Mouse (Mus musculus) spleen, postnatal 10 days (tissue): Measurements from ENCODE around the gene Tmem256.

Source experiments
- DNase-seq, 2 experiments: peaks; one replicate each; pipeline ENCODE4 v3.0.0; 2021 to 2022; ENCODE audit warnings: low spot score in 2 of 2

Tmem256 gene

GRCm38 (mm10) chr11:69837952-69838713 lies at the start of gene Tmem256:
Gene Tmem256, plus strand, starts transcription at chr11:69838514.
- DNase-seq = peak; percentile 93 to 95

DNA sequence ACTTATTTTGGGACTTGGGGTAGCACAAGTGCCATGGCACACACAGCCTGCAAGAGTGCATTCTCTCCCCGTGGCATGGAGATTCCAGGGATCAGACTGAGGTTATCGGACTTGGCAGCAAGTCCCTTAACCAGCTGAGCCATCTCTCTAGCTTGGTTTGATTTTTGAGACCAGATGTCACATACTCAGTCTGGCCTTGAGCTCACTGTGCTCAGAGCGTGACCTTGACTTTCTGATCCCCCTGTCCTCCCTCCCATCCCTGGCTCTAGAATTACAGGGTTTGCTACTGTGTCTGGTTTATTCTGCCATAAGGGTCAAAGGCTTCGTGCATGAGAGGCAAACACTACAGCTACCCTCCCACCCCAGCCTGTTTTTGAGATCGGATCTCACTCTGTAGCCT lies 48.9 kb upstream of the Tmem256 start:
- DNase-seq = no peak

DNA sequence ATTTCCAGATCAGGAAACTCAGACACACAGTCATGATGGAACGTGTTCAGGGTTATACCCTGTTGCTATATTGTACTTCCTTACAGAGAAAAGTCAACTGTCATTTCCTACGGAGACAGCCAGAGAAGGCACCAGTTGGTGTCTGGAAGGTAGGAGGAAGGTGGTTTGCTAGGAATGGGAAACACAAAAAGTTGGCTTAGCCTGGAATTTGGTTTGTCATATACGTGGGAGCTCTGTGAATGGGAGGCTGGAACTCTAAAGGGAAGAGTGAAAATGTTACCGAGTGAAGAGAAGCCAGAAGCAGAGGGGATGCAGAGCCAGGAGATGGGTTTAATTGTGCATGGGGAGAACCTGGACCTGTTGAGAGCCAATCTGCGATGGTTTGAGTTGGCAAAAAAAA lies 46.9 kb upstream of the Tmem256 start:
- DNase-seq = no peak

- DNase-seq = no peak
These were observed 44.9 kb upstream of the Tmem256 start for GRCm38 (mm10) chr11:69793429-69793828.

GRCm38 (mm10) chr11:69795168-69795982 lies 42.9 kb upstream of the Tmem256 start, which contains the start of gene Chrnb1:
Gene Chrnb1, minus strand, starts transcription at chr11:69795943.
- peak; percentile 84 to 96 for DNase-seq

DNA sequence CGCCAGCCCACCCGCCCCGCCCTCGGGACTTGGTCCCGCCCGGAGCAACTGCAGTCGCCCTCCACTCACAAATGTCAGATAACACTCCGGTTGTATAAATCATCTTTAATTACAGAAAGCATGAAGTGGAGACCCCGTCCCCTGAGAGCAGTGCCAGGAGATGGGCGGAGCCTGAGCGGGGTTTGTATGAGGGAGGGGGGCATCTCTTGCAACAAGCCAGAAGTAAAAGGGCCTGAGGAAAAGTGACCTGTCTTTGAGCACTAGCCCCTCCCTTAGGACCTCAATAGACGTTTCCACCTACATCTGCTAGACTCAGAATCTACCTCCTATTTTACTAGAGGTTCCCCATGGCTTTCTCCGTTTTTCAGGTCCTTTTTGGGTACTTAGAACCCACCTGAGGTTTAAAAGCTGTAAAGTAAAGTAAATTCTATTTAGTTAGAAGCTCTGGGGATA lies 42.3 kb upstream of the Tmem256 start:
- DNase-seq = no peak

GRCm38 (mm10) chr11:69797924-69798323 lies 40.4 kb upstream of the Tmem256 start:
- DNase-seq = no peak

DNA sequence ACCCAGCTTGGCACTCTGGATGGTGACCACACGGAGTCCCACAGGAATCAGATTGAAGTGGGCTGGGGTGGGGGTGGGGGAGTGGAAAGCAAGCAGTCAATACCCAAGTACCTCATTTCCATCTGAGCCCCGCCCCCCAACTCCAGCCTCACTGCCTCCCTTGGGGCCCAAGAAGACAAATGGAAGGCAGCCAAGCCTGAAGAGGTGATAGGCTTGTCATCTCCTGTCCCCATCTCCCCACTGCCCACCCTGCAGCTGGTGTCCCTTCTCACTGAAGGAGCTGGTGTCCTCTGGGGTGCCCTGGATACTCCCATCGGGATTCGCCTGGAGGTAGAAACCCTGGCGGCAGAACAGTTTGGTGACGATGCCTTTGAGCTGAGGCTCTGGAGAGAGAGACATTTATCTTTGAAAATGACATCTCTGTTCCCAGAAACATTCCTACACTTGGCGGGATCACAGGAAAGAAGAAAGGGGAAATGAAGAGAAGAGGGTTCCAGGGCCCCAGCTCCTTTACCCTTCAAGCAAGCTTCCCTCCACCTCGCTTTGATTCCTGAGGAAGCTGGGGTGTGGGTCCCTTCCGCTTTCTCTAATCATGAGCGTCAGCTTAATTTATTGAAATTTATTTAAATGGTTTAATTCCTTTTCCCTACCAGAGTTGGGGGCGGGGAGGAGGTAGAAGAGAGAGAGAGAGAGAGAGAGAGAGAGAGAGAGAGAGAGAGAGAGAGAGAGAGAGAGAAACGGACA lies 38.7 kb upstream of the Tmem256 start:
- peak in 1 of 2 experiments; percentile 79 for DNase-seq

- no peak for DNase-seq
These were observed 38.2 kb upstream of the Tmem256 start for GRCm38 (mm10) chr11:69800138-69800391.

DNA sequence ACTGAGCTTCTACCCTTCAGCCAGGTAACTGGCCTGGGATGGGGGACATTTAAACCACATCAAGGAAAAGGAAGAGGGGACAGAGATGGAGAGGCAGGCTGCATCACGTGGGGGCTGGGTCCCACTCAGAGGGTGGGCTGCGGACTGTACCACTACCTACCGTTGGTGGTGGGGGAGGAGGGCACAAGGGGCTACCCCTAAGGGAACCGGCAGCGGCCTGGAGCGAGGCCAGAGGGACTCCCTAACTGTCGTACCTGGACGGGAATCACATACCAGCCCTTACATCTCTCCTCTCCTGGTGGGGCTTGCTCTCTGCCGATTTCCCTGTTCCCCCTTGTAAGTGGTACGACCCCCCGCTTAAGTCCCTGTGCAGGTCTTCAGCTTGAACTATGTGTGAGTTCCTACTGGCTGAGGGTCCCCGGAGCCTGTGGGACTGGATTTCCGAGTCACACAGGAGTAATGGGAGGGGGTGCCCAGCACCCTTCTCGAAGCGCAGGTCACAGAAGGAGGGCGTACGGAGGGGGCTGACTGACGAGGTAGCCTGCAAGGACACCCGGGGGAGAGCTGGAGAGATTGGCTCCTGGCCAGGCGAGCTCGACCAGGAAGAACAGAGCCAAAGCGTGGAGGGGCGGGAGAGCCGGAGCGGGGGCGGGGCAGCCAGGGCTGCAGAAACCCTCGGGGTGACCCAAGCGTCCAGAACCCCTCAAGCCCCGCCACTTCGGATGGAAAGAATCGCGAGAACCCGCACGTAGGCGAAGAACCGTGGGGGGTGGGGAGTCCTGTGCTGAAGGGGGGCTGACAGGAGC lies 37.7 kb upstream of the Tmem256 start:
- DNase-seq = no peak

GRCm38 (mm10) chr11:69801379-69801977 lies 36.8 kb upstream of the Tmem256 start, which contains the start of gene Fgf11:
Gene Fgf11, minus strand, starts transcription at chr11:69801857.
- no peak for DNase-seq

- peak; percentile 34 to 67 for DNase-seq
These were observed 35.6 kb upstream of the Tmem256 start for GRCm38 (mm10) chr11:69802648-69803105.

DNA sequence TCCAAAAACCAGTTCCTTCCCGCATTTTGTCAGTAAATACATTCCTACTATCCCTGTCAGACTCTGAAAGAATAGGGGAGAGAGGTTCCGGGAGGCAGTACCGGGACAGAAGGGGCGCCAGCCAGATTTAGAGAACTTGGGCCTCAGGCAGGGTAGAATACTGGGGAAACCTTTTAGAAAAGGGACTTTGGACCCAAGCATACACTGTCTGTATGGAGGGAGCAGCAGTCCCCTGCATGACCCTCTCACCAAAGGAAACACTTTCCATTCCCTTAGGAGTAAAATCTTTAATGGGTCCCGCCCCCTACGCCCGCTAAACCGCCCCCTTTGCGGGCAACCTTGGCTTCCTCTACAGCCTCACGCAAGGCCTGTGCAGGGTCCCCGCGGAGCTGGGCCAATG lies 35.0 kb upstream of the Tmem256 start:
- no peak for DNase-seq

GRCm38 (mm10) chr11:69803786-69804651 lies 34.3 kb upstream of the Tmem256 start:
- peak; percentile 52 to 78 for DNase-seq

DNA sequence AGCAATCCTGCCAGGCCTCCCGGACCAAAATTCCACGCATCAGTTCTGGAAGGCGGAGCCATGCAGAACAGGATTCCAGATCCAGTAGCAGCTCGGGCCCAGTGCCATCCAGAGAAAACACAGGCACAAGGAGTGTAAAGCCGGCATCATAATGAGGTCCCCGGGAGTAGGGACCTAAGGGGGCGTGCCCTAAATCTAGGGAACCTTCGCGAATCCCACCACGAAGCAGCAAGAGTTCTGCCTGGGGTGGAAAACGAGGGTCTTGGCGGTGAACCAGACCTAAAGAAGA lies 33.7 kb upstream of the Tmem256 start:
- no peak for DNase-seq

DNA sequence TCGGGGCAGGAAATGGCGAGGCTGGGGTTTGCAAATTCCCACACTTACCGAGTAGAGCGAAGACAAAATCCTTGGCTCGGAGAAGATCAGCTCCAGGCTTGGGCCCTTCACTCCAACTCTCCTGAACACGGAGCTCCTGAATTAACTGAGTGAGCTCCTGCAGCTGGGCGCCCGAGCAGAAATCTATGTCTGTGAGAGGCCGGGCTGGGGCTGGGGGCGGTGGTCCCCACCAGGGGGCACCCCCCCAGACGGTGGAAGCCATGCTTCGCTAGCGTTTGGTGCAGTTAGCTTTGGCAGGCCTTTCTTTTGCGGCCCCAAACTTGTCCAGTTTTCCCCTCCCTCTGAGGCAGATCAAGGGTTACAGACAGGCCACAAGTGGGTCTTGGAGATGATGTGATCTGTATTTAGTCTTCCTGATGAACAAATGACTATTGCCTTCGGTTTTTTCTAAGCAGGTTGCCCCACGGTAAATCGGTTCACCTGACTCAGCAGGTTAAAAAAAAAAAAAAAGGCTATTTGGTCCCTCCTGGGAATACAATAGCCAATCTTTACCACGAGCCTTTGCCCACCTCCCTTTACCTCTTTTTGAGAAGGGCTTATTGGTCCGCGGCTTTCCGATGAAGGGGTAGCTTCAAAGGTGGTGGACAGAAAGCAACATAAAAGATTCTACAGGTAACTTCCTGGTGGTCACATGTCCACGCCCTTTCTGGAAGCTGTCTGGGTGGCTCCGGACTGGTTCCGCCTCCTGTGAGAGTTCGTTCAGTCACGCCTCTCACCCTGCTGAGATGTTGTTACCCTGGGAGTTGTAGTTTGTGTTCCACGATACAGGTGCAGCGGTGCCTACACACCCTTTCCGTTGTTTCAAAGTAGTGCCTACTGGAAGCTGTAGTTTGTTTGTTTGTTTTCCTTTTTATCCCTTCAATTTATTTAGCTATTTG lies 33.1 kb upstream of the Tmem256 start, which contains the start of gene Tmem102:
TSS of gene Tmem102 (minus strand) at position 653 of the 938 bp plus-strand sequence.
- DNase-seq = no peak

DNA sequence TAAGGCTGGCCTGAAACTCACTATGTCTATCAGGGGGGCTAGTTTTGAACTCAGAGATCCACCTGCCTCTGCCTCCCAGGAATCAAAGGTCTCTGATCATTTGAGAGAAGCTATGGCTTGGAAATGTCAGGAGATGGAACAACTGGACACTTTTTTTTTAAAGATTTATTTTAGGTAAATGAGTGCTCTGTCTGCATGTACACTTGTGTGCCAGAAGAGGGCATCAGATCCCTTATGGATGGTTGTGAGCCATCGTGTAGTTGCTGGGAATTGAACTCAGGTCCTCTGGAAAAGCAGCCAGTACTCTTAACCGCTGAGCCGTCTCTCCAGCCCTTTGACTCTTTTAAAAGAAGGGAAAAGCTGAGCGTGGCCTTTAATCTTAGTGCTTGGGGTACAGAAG lies 31.9 kb upstream of the Tmem256 start:
- no peak for DNase-seq

DNA sequence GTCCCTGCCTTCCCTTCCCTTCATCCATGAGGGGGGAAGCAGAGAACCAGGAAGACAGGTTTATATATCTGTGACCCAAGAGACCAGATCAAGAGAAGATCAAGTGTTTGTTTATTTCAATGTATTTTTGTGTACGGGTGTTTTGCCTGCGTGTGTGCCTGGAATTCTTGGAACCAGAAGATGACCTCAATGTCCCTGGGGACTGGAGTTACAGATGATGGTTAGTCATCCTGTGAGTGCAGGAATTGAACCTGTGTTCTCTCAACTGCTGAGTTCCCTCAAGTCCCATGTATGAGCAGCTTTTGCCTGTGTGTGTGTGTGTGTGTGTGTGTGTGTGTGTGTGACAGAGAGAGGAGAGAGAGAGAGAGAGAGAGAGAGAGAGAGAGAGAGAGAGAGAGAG lies 30.7 kb upstream of the Tmem256 start:
- DNase-seq = no peak

DNA sequence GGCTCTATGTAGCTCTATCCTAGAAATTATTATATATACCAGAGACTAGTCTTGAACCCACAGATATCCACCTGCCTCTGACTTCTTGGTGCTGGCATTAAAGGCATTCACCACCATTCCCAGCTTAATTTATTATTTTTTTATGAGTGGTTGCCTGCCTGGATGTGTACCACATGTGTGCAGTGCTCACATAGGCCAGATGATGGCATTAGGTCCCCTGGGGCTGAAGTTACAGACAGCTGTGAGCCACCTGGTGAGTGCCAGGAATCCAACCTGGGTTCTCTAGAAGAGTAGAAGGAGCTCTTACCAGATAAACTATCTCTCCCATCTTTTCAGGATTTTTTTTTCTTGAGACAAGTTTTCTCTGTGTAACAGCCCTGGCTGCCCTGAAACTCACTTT lies 28.0 kb upstream of the Tmem256 start:
- no peak for DNase-seq
